Mouse (Mus musculus): Measurements from ENCODE around the gene Tnr. TPM values are rescaled to one million over a fixed set of nuclear protein-coding genes. Genes with fewer than 3 reads are reported as not detected.

Gene Tnr
- polyA plus RNA-seq, 1 experiment from 2014 or later, result 7.4 TPM

GRCm38 (mm10) chr1:159980355-159980754, 456.8 kb downstream of the Tnr start:
- no peaks in the 10 kb centered on the region for H3K9me3 ChIP-seq (ENCODE audit: control insufficient read depth, low read length)
- H3K27me3 ChIP-seq (replicated peaks; ENCODE audit: control insufficient read depth, insufficient read depth, low read length), result no peaks in the 10 kb centered on the region
- H3K36me3 ChIP-seq (ENCODE audit: control insufficient read depth, insufficient read depth), result no peaks in the 10 kb centered on the region
- 74% methylated on average over 1 of the region's 1 CpGs for WGBS
- no peak overlapping the region for H3K4me2 ChIP-seq (ENCODE audit: low read length)
- no peaks in the 10 kb centered on the region for H3K4me1 ChIP-seq (replicated peaks; ENCODE audit: control insufficient read depth, insufficient read depth, low read length)
- no peak for ATAC-seq
- no peak overlapping the region for H3K27ac ChIP-seq (ENCODE audit: low read length)
- H3K9ac ChIP-seq (replicated peaks; ENCODE audit: low read depth, low read length), result no peak overlapping the region
- H3K4me3 ChIP-seq (replicated peaks; ENCODE audit: low read length), result no peak overlapping the region
